Mouse (Mus musculus) granulocyte monocyte progenitor cell, adult 5-6 weeks (primary cell): ENCODE data around the gene Gm21985. TPM values are rescaled to one million over a fixed set of nuclear protein-coding genes. Genes with fewer than 3 reads are reported as not detected.
"Not testable (repeated sequence)": the region's sequence is repeated elsewhere in the genome, so short reads cannot be mapped to it uniquely, and the experiment has no call there.

Source experiments
- ATAC-seq: replicated peaks from 2 replicates; pipeline ENCODE4 v1.8.0; 2016; ENCODE audit warnings: mild to moderate bottlenecking, moderate TSS enrichment, inconsistent platforms; ENCODE audit not compliant: poor library complexity, severe bottlenecking
- total RNA-seq, 2 experiments: library from RNA; stranded (forward) in 1 of 2; stranded (reverse) in 1 of 2; fragments of 200-712, 200-1000 nt in 1 of 2; fragments of >200 nt in 1 of 2; fragmentation: Nextera tagmentation in 1 of 2; gene quantifications; 2 replicates each; pipeline ENCODE4 v1.2.3; 2014 to 2017

Gm21985 gene
- total RNA-seq, 2 experiments from 2014 or later = 0.36 TPM; not detected in 1

- 0 out of 2 replicates have a peak, but pooled peaks have one; percentile 17 for ATAC-seq
Observed at GRCm38 (mm10) chr2:112262779-112263295, 3.3 kb upstream of the Gm21985 start.

- no peak for ATAC-seq
Observed at GRCm38 (mm10) chr2:112264364-112264763, 1.8 kb upstream of the Gm21985 start.

- ATAC-seq = peak; percentile 63
Observed at GRCm38 (mm10) chr2:112265448-112266241, 469 bp upstream of the Gm21985 start, which contains the start of gene Slc12a6. TSS of gene Slc12a6 (plus strand) at chr2:112265825.

GRCm38 (mm10) chr2:112266780-112267179, 666 bp downstream of the Gm21985 start:
- no peak for ATAC-seq

GRCm38 (mm10) chr2:112267547-112268269, 1.6 kb downstream of the Gm21985 start:
- peak; percentile 52 for ATAC-seq

GRCm38 (mm10) chr2:112270011-112270410, 3.9 kb downstream of the Gm21985 start:
- no peak for ATAC-seq

- ATAC-seq = no peak
Observed at GRCm38 (mm10) chr2:112272909-112273308, 6.8 kb downstream of the Gm21985 start.

- ATAC-seq = no peak
Observed at GRCm38 (mm10) chr2:112273474-112273873, 7.4 kb downstream of the Gm21985 start.

- ATAC-seq = no peak
Observed at GRCm38 (mm10) chr2:112276870-112277269, 10.8 kb downstream of the Gm21985 start.

GRCm38 (mm10) chr2:112282846-112283245, 16.7 kb downstream of the Gm21985 start:
- ATAC-seq = no peak

- peak; percentile 93 for ATAC-seq
Observed at GRCm38 (mm10) chr2:112284363-112285030, 18.4 kb downstream of the Gm21985 start.

GRCm38 (mm10) chr2:112285031-112285390, 18.9 kb downstream of the Gm21985 start:
- ATAC-seq = no peak

- not testable (repeated sequence) for ATAC-seq
Observed at GRCm38 (mm10) chr2:112286062-112286461, 19.9 kb downstream of the Gm21985 start.

GRCm38 (mm10) chr2:112287059-112287458, 20.9 kb downstream of the Gm21985 start:
- ATAC-seq = peak; percentile 39

GRCm38 (mm10) chr2:112289507-112289906, 23.4 kb downstream of the Gm21985 start:
- ATAC-seq = no peak

- ATAC-seq = no peak
Observed at GRCm38 (mm10) chr2:112292823-112293222, 26.7 kb downstream of the Gm21985 start.

- no peak for ATAC-seq
Observed at GRCm38 (mm10) chr2:112296211-112296610, 30.1 kb downstream of the Gm21985 start.

GRCm38 (mm10) chr2:112298221-112298620, 32.1 kb downstream of the Gm21985 start:
- ATAC-seq = no peak

GRCm38 (mm10) chr2:112308671-112309070, 42.6 kb downstream of the Gm21985 start:
- ATAC-seq = no peak; the same call in 1 of the 2 replicates

- peak; percentile 42 for ATAC-seq
Observed at GRCm38 (mm10) chr2:112309161-112309600, 43.1 kb downstream of the Gm21985 start.
